Mouse (Mus musculus) hindbrain, embryonic 16.5 days (tissue): ENCODE data around the gene Pak1. TPM values are rescaled to one million over a fixed set of nuclear protein-coding genes. Genes with fewer than 3 reads are reported as not detected.

ENCODE experiments used
- ATAC-seq: fragments of 200-750 bp; cut with Nextera tagmentation; 2 replicates; pipeline ENCODE4 v1.8.0; 2017; ENCODE audit warnings: moderate TSS enrichment, moderate library complexity
- H3K27ac ChIP-seq: fragments of 300-500 bp; sonication (generic); 2 replicates; pipeline ENCODE4 v1.5.1; 2014; ENCODE audit warnings: low read depth, mild to moderate bottlenecking, control low read depth, low read length, moderate library complexity
- H3K27me3 ChIP-seq: fragments of 300-500 bp; sonication (generic); replicated peaks from 2 replicates; pipeline ENCODE4 v1.6.1; 2014; ENCODE audit warnings: low read length; ENCODE audit not compliant: control insufficient read depth, insufficient read depth
- H3K36me3 ChIP-seq: fragments of 300-500 bp; sonication (generic); 2 replicates; pipeline ENCODE4 v1.6.1; 2014; ENCODE audit warnings: mild to moderate bottlenecking, low read length, moderate library complexity, mixed read lengths; ENCODE audit not compliant: control insufficient read depth, insufficient read depth
- H3K4me1 ChIP-seq: fragments of 300-500 bp; sonication (generic); 2 replicates; pipeline ENCODE4 v1.6.1; 2014; ENCODE audit warnings: low read depth, low read length; ENCODE audit not compliant: control insufficient read depth, insufficient read depth
- H3K4me2 ChIP-seq: fragments of 300-500 bp; sonication (generic); 2 replicates; pipeline ENCODE4 v1.6.1; 2014; ENCODE audit warnings: mild to moderate bottlenecking, low read length, control low read depth, moderate library complexity
- H3K4me3 ChIP-seq: fragments of 300-500 bp; sonication (generic); 2 replicates; pipeline ENCODE4 v1.5.1; 2014; ENCODE audit warnings: mild to moderate bottlenecking, low read length, control low read depth, moderate library complexity
- H3K9ac ChIP-seq: fragments of 300-500 bp; sonication (generic); 2 replicates; pipeline ENCODE4 v1.6.1; 2014; ENCODE audit warnings: low read depth, mild to moderate bottlenecking, control low read depth, low read length, moderate library complexity
- H3K9me3 ChIP-seq: fragments of 300-500 bp; sonication (generic); 2 replicates; pipeline ENCODE4 v1.6.1; 2014; ENCODE audit warnings: mild to moderate bottlenecking, low read length, moderate library complexity; ENCODE audit not compliant: control insufficient read depth
- WGBS: fragments of 180-500 bp; shearing (Covaris S2); extraction: QIAGEN DNeasy Blood & Tissue Kit; methylation state at CpG from one replicate; pipeline ENCODE4 v1.1.7; 2014; 5-methylcytosine and 5-hydroxymethylcytosine counted together
- polyA plus RNA-seq: library from polyadenylated mRNA; unstranded; fragments of >200 nt; fragmentation: Nextera tagmentation; extraction: Ambion mirVana; gene quantifications from 2 replicates; pipeline ENCODE4 v1.2.1, GENCODE M21; 2015

The Pak1 gene
- polyA plus RNA-seq, 1 experiment from 2014 or later, result 131 TPM

GRCm38 (mm10) chr7:97863512-97863911, 75.2 kb downstream of the Pak1 start:
- Histone ChIP-seq H3K9me3 (no peaks in the 10 kb centered on the region), H3K4me1 (no peaks in the 10 kb centered on the region), H3K9ac (no peak overlapping the region), H3K27me3 (no peaks in the 10 kb centered on the region), H3K36me3 (peaks cover 6% of the 10 kb centered on the region; the same call in 1 of the 2 replicates), H3K4me3 (no peak overlapping the region), H3K4me2 (no peak overlapping the region), H3K27ac (no peak overlapping the region)
- 85% methylated on average over 3 of the region's 3 CpGs for WGBS
- ATAC-seq, result no peak

DNA sequence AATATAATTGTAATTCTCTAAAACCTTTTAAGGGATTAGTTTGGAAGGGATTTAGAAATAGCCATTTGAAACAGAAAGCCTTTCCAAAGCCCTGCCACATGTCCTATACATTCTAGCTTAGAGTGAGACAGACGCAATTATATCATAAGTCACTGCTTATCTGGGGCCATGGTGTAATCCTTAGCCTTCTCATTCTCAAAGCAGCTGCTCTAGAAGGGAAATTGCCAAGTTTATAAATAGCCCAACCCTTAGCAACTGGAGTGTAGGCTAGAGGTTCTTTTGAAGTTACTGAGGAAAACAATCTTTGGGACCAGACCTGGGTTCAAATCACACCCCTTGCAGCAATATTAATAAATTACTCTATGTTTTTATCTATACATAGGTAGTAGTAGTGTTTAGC, 76.2 kb downstream of the Pak1 start:
- no peak overlapping the region for H3K4me2 ChIP-seq
- 83% methylated on average over 1 of the region's 1 CpGs for WGBS
- no peaks in the 10 kb centered on the region for H3K4me1 ChIP-seq
- no peaks in the 10 kb centered on the region for H3K9me3 ChIP-seq
- H3K27me3 ChIP-seq, result no peaks in the 10 kb centered on the region
- no peak overlapping the region for H3K4me3 ChIP-seq
- H3K27ac ChIP-seq, result no peak overlapping the region
- no peak for ATAC-seq
- no peak overlapping the region for H3K9ac ChIP-seq
- peaks cover 6% of the 10 kb centered on the region; the same call in 1 of the 2 replicates for H3K36me3 ChIP-seq

DNA sequence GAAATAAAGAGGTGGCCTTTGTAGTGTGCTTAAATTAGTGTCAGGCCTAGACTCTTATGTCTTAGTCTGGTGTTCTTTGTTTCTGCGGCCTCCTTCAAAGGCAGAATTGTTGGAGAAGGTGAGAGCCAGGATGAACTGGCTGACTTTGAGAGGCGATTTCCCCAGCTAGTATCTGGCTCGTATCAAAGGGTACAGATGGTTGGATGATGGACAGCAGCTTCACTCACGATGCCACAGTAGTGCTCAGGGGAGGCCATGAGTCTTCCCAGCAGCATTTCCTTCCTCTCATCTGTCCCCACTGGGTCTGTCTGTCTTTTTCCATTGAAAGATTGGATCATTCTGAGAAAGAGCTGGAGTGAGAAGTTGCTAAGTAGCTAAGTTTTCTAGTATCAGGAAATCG, 79.5 kb downstream of the Pak1 start:
- H3K9ac ChIP-seq, result no peak overlapping the region
- H3K4me3 ChIP-seq, result no peak overlapping the region
- H3K27ac ChIP-seq, result no peak overlapping the region
- ATAC-seq, result no peak
- H3K36me3 ChIP-seq, result peaks cover 6% of the 10 kb centered on the region; the same call in 1 of the 2 replicates
- no peaks in the 10 kb centered on the region for H3K4me1 ChIP-seq
- WGBS, result 78% methylated on average over 5 of the region's 5 CpGs
- H3K4me2 ChIP-seq, result no peak overlapping the region
- no peaks in the 10 kb centered on the region for H3K27me3 ChIP-seq
- H3K9me3 ChIP-seq, result no peaks in the 10 kb centered on the region

GRCm38 (mm10) chr7:97868766-97869165, 80.4 kb downstream of the Pak1 start:
- Histone ChIP-seq H3K4me3 (no peak overlapping the region), H3K9me3 (no peaks in the 10 kb centered on the region), H3K36me3 (peaks cover 6% of the 10 kb centered on the region; the same call in 1 of the 2 replicates), H3K9ac (no peak overlapping the region), H3K27ac (no peak overlapping the region), H3K4me1 (no peaks in the 10 kb centered on the region), H3K27me3 (no peaks in the 10 kb centered on the region), H3K4me2 (no peak overlapping the region)
- 87% methylated on average over 1 of the region's 1 CpGs for WGBS
- no peak for ATAC-seq

DNA sequence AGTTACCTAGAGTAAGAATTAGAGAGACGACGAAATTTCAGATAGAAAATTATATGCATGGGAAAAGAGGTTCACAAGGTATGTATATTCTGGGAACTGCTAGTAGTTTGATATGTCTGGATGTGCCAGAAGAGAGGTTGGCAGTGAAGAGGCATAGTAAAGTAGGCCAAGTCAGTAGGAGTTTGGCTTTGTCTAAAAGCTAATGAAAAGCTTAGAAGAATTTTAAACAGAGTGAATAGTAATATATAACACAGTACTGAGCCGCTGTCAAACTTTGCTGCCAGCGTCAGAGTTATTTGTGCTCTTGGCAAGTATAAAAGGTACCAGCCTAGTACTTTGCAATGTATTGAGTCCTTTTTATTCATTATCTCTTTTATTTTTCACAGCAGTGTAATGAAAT, 84.1 kb downstream of the Pak1 start:
- Histone ChIP-seq H3K27me3 (no peaks in the 10 kb centered on the region), H3K9ac (no peak overlapping the region), H3K9me3 (no peaks in the 10 kb centered on the region), H3K27ac (no peak overlapping the region), H3K4me3 (no peak overlapping the region), H3K36me3 (peaks cover 2% of the 10 kb centered on the region; the same call in 1 of the 2 replicates), H3K4me2 (no peak overlapping the region), H3K4me1 (no peaks in the 10 kb centered on the region)
- ATAC-seq, result peak; percentile 73
- 66% methylated on average over 4 of the region's 4 CpGs for WGBS

- H3K27me3 ChIP-seq, result no peaks in the 10 kb centered on the region
- no peak overlapping the region for H3K4me3 ChIP-seq
- no peak overlapping the region for H3K9ac ChIP-seq
- no peaks in the 10 kb centered on the region for H3K9me3 ChIP-seq
- no peak for ATAC-seq
- 0 out of 2 replicates have a peak, but pooled peaks cover 2% of the 10 kb centered on the region for H3K36me3 ChIP-seq
- no peak overlapping the region for H3K27ac ChIP-seq
- no peaks in the 10 kb centered on the region for H3K4me1 ChIP-seq
- H3K4me2 ChIP-seq, result no peak overlapping the region
These were observed 85.0 kb downstream of the Pak1 start for GRCm38 (mm10) chr7:97873317-97873716.

DNA sequence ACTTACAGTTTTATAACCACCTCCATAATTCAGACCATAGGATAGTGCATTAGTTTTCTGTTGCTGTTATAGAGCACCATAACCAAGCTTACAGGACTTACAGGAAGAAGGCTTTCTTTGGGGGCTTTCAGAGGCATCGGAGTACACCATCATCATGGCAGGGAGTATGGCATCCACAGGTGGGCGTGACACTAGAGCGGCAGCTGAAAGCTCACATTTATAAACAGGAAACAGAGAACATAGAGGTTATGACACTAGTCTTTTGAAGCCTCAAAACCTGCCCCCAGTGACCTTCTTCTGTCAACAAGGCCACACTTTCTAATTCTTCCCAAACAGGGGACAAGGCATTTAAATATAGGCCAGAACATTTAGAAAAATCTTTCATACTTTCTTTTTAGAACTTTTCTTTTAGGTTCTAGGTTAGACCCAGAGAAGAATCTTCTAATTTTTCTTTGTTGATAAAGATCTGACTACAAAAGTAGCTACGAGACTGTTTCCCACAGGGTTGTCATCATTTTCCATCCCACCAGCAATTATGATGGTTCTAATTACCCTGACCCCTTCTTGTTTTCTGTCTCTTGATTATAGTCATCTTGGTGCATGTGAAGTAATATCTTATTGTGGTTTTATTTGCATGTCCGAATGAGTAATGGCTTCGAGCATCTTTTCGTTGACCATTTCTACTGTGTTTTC, 89.7 kb downstream of the Pak1 start:
- ATAC-seq, result no peak
- H3K4me2 ChIP-seq, result no peak overlapping the region
- WGBS, result 87% methylated on average over 7 of the region's 7 CpGs

GRCm38 (mm10) chr7:97911646-97912045, 123.3 kb downstream of the Pak1 start:
- no peak overlapping the region for H3K27ac ChIP-seq
- peaks cover 18% of the 10 kb centered on the region; the same call in 1 of the 2 replicates for H3K36me3 ChIP-seq
- H3K4me1 ChIP-seq, result no peaks in the 10 kb centered on the region
- no peaks in the 10 kb centered on the region for H3K9me3 ChIP-seq
- no peak for ATAC-seq
- H3K27me3 ChIP-seq, result no peaks in the 10 kb centered on the region
- H3K4me2 ChIP-seq, result no peak overlapping the region
- no peak overlapping the region for H3K9ac ChIP-seq
- 82% methylated on average over 3 of the region's 3 CpGs for WGBS
- H3K4me3 ChIP-seq, result no peak overlapping the region

More for the DNA sequence above, 89.7 kb downstream of the Pak1 start:
- H3K27me3 ChIP-seq, result no peaks in the 10 kb centered on the region
- 0 out of 2 replicates have a peak, but pooled peaks cover 2% of the 10 kb centered on the region for H3K36me3 ChIP-seq
- H3K4me1 ChIP-seq, result no peaks in the 10 kb centered on the region
- no peak overlapping the region for H3K9ac ChIP-seq
- H3K9me3 ChIP-seq, result no peaks in the 10 kb centered on the region
- H3K27ac ChIP-seq, result no peak overlapping the region
- H3K4me3 ChIP-seq, result no peak overlapping the region

- WGBS, result 73% methylated on average over 2 of the region's 2 CpGs
- Histone ChIP-seq H3K27ac (no peak overlapping the region), H3K4me3 (no peak overlapping the region), H3K9me3 (no peaks in the 10 kb centered on the region), H3K9ac (no peak overlapping the region), H3K36me3 (peaks cover 13% of the 10 kb centered on the region; the same call in 1 of the 2 replicates), H3K4me1 (no peaks in the 10 kb centered on the region), H3K27me3 (no peaks in the 10 kb centered on the region), H3K4me2 (no peak overlapping the region)
- ATAC-seq, result no peak
These were observed 126.6 kb downstream of the Pak1 start for GRCm38 (mm10) chr7:97914833-97915516.
